Mouse (Mus musculus): ENCODE measurements around the gene Zcwpw1.

DNA sequence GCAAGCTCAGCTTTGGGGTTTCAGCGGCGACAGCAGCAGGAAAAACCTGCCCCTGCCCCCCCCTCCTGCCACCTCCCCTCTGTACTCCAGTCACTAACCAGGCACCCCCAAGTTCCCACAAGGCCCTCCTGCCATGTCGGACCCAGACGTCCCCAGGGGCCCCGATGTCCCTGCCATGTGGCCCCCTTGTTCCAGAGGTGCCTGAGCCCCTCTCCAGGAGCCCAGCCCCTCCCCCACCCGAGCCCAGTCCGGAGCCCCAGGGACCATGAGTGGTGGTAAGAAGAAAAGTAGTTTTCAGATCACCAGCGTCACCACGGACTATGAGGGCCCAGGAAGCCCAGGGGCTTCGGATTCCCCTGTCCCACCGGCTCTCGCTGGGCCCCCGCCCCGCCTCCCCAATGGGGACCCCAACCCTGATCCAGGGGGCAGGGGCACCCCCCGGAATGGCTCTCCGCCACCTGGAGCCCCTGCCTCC is 40.7 kb upstream of the Zcwpw1 start:
- no peak for TF ChIP-seq CTCF (IDR thresholded peaks at IDR 0.05; ENCODE audit: low read depth)
- TF ChIP-seq EP300 (IDR thresholded peaks at IDR 0.05; ENCODE audit: low read depth): no peak
